Mouse (Mus musculus) midbrain, embryonic 16.5 days (tissue): Measurements from ENCODE around the gene Plagl2. TPM values are rescaled to one million over a fixed set of nuclear protein-coding genes. Genes with fewer than 3 reads are reported as not detected.

Experiments used
- ATAC-seq: fragments of 200-750 bp; cut with Nextera tagmentation; 2 replicates; pipeline ENCODE4 v1.8.0; 2017; ENCODE audit warnings: moderate TSS enrichment
- H3K27ac ChIP-seq: fragments of 300-500 bp; sonication (generic); 2 replicates; pipeline ENCODE4 v1.5.1; 2014; ENCODE audit warnings: mild to moderate bottlenecking, low read length, mixed read lengths
- H3K27me3 ChIP-seq: fragments of 300-500 bp; sonication (generic); 2 replicates; pipeline ENCODE4 v1.6.1; 2014; ENCODE audit warnings: low read depth, low read length, mixed read lengths; ENCODE audit not compliant: control insufficient read depth, insufficient read depth
- H3K36me3 ChIP-seq: fragments of 300-500 bp; sonication (generic); 2 replicates; pipeline ENCODE4 v1.6.1; 2014; ENCODE audit warnings: mild to moderate bottlenecking, low read length, moderate library complexity, mixed read lengths; ENCODE audit not compliant: control insufficient read depth, insufficient read depth
- H3K4me1 ChIP-seq: fragments of 300-500 bp; sonication (generic); 2 replicates; pipeline ENCODE4 v1.6.1; 2014; ENCODE audit warnings: mild to moderate bottlenecking, low read length, mixed read lengths; ENCODE audit not compliant: control insufficient read depth, insufficient read depth
- H3K4me2 ChIP-seq: fragments of 300-500 bp; sonication (generic); 2 replicates; pipeline ENCODE4 v1.6.1; 2014; ENCODE audit warnings: mild to moderate bottlenecking, low read length, mixed read lengths
- H3K4me3 ChIP-seq: fragments of 300-500 bp; sonication (generic); 2 replicates; pipeline ENCODE4 v1.5.1; 2014; ENCODE audit warnings: low read depth, mild to moderate bottlenecking, low read length, moderate library complexity, mixed read lengths
- H3K9ac ChIP-seq: fragments of 300-500 bp; sonication (generic); 2 replicates; pipeline ENCODE4 v1.6.1; 2014; ENCODE audit warnings: low read depth, low read length, mixed read lengths
- H3K9me3 ChIP-seq: fragments of 300-500 bp; sonication (generic); replicated peaks from 2 replicates; pipeline ENCODE4 v1.6.1; 2014; ENCODE audit warnings: mild to moderate bottlenecking, low read length, mixed read lengths; ENCODE audit not compliant: control insufficient read depth, poor library complexity, severe bottlenecking
- WGBS: fragments of 180-500 bp; shearing (Covaris S2); extraction: QIAGEN DNeasy Blood & Tissue Kit; methylation state at CpG from one replicate; pipeline ENCODE4 v1.1.7; 2014; 5-methylcytosine and 5-hydroxymethylcytosine counted together
- polyA plus RNA-seq: library from polyadenylated mRNA; unstranded; fragments of >200 nt; fragmentation: Nextera tagmentation; extraction: Ambion mirVana; gene quantifications from 2 replicates; pipeline ENCODE4 v1.2.1, GENCODE M21; 2015

Plagl2 gene
- polyA plus RNA-seq, 1 experiment from 2014 or later: 5.2 TPM

DNA sequence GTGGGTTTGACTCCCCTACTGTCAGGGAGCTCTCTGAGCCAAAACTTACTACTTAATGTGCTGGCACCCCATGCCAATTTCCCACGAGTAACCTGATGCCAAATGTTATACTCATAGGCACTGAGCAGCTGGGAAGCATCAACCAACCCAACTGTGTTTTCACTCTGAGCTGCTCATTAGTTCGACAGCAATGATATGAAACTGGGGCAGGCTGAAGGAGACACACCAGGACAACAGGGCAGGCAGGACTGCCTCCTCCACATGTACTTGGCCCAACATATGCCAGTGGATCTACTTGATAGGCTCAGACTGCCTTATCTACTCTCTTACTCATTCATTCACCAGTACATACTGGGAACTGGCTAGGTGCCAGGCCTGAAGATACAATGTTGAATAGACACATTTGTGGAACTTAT lies 55.0 kb downstream of the Plagl2 start:
- Histone ChIP-seq H3K4me1 (no peaks in the 10 kb centered on the region), H3K27ac (no peak overlapping the region), H3K4me2 (no peak overlapping the region), H3K9me3 (no peaks in the 10 kb centered on the region), H3K36me3 (peaks cover 43% of the 10 kb centered on the region), H3K4me3 (no peak overlapping the region), H3K27me3 (no peaks in the 10 kb centered on the region), H3K9ac (no peak overlapping the region)
- ATAC-seq: no peak
- 89% methylated on average over 2 of the region's 2 CpGs for WGBS

GRCm38 (mm10) chr2:153179961-153180360 lies 61.3 kb downstream of the Plagl2 start:
- Histone ChIP-seq H3K27me3 (no peaks in the 10 kb centered on the region), H3K4me2 (no peak overlapping the region), H3K9ac (no peak overlapping the region), H3K27ac (no peak overlapping the region), H3K4me1 (no peaks in the 10 kb centered on the region), H3K4me3 (no peak overlapping the region), H3K36me3 (peaks cover 21% of the 10 kb centered on the region), H3K9me3 (no peaks in the 10 kb centered on the region)
- ATAC-seq: no peak
- 80% methylated on average over 3 of the region's 3 CpGs for WGBS

DNA sequence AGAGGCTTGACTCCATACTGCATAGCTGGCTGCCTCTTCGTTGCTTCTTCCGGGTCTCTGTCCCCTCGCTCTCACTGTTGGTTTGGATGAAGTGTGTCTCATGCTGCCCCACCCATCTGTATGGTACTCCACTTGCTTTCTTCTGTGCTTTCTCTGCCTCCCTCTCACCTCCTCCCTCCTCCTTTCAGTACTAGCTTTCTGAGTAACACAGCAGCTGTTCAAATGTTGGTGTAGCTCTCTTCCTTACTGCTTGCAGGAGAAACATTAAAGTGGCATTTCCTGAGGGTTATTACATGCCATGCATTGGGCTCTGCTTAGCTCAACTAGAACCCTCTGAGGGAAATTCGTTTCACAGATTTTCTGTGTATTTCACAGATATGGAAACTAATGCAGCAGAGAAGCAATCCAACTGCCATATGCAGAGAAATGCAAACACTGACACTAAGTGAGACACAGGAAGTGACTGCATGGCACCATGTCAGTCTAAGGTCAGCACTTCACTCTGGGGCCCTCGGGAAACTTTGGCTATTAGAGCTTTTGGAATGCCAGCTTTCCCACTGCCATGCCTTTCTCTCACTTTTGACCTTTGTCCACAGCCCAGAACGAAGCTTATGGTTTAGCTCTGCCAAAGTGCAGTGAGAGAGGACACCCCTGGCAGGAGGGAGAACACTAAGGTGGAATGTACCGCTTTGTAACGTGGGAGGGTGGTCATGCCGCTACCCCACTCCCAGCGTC lies 61.9 kb downstream of the Plagl2 start:
- Histone ChIP-seq H3K9me3 (no peaks in the 10 kb centered on the region), H3K27ac (no peak overlapping the region), H3K4me2 (no peak overlapping the region), H3K4me3 (no peak overlapping the region), H3K27me3 (no peaks in the 10 kb centered on the region), H3K9ac (no peak overlapping the region), H3K36me3 (peaks cover 19% of the 10 kb centered on the region), H3K4me1 (no peaks in the 10 kb centered on the region)
- no peak for ATAC-seq
- WGBS: 87% methylated on average over 10 of the region's 10 CpGs

Other genes with a start within 250 kb of the Plagl2 start
- 236 and 259 TPM in 2 replicates for gene Pdrg1, start 226.0 kb downstream of the Plagl2 start, polyA plus RNA-seq
- 1.6 and 1.9 TPM in 2 replicates for gene Xkr7, start 209.6 kb downstream of the Plagl2 start, polyA plus RNA-seq
- gene Ccm2l, start 175.5 kb downstream of the Plagl2 start, polyA plus RNA-seq: 1.0 and 1.2 TPM in 2 replicates
- 3.4 and 4.9 TPM in 2 replicates for gene Hck, start 133.0 kb downstream of the Plagl2 start, polyA plus RNA-seq
- 84.4 and 85.8 TPM in 2 replicates for gene Tm9sf4, start 80.1 kb downstream of the Plagl2 start, polyA plus RNA-seq
- 50.3 and 57.1 TPM in 2 replicates for gene Tspyl3, start 16.0 kb downstream of the Plagl2 start, polyA plus RNA-seq
- gene Pofut1, start 107 bp upstream of the Plagl2 start, polyA plus RNA-seq: 5.2 and 6.4 TPM in 2 replicates
- gene Kif3b, start 50.0 kb upstream of the Plagl2 start, polyA plus RNA-seq: 25.8 and 26.9 TPM in 2 replicates
- 9.0 and 9.2 TPM in 2 replicates for gene Asxl1, start 104.4 kb upstream of the Plagl2 start, polyA plus RNA-seq